ENCODE assay signal across 27 mouse cellular contexts in genomic region chr2:76549316-76549715, GRCm38 (mm10).
DNase-seq lines count a peak whose midpoint lies in the region; ATAC-seq and TF ChIP-seq lines count a peak whose summit lies in the region.
"Had no signal": no experiment of that assay in that cellular context is flagged by ENCODE, and none has a peak within 500 bp of the region (broad histone marks: within the 10 kb centered on the region; RNA-seq: fewer than 3 reads in every experiment).

No protein-coding gene starts in this region.

- no peaks in the 10 kb centered on the region for H3K27me3 ChIP-seq in kidney, embryonic 16.5 days (ENCODE audit: insufficient read depth, low read length)
- H3K27me3 ChIP-seq in CH12.LX (replicated peaks) = no peaks in the 10 kb centered on the region
- H3K27me3 ChIP-seq: embryonic facial prominence, embryonic 12.5 days; embryonic facial prominence, embryonic 15.5 days; heart, embryonic 13.5 days had no signal

- 0 out of 2 replicates have a peak, but pooled peaks cover 5% of the 10 kb centered on the region for H3K4me1 ChIP-seq in kidney, embryonic 16.5 days (ENCODE audit: insufficient read depth, low read length)
- H3K4me1 ChIP-seq in CH12.LX (ENCODE audit: control insufficient read depth in 1 of 2, insufficient read depth in 2 of 2) = no peaks in the 10 kb centered on the region; a peak in 1 of 4 replicates
- H3K4me1 ChIP-seq: embryonic facial prominence, embryonic 12.5 days; embryonic facial prominence, embryonic 15.5 days; heart, embryonic 10.5 days; heart, embryonic 13.5 days had no signal

- dilution Hi-C loops in CH12.LX (cut with MboI; ENCODE audit: extremely low pct_ligation_motif_present, extremely low pct_unique_long_range_greater_than_20kb, low sequenced_read_pairs) = no loop called here

- H3K79me2 ChIP-seq in CH12.LX (replicated peaks; ENCODE audit: control insufficient read depth, extremely low read depth, insufficient read depth, poor library complexity, severe bottlenecking) = no peaks in the 10 kb centered on the region

- no peaks in the 10 kb centered on the region for H3K9me3 ChIP-seq in kidney, embryonic 16.5 days (ENCODE audit: low read length)
- no peaks in the 10 kb centered on the region for H3K9me3 ChIP-seq in CH12.LX (replicated peaks; ENCODE audit: low read length)
- H3K9me3 ChIP-seq: embryonic facial prominence, embryonic 12.5 days; embryonic facial prominence, embryonic 15.5 days; heart, embryonic 10.5 days; heart, embryonic 13.5 days had no signal

- no peak overlapping the region for H3K9ac ChIP-seq in kidney, embryonic 16.5 days (replicated peaks; ENCODE audit: low read length)
- H3K9ac ChIP-seq in CH12.LX (ENCODE audit: insufficient read depth, low read depth) = no peak overlapping the region
- H3K9ac ChIP-seq: embryonic facial prominence, embryonic 12.5 days; embryonic facial prominence, embryonic 15.5 days; forebrain, postnatal 0 days; heart, embryonic 13.5 days; hindbrain, embryonic 14.5 days had no signal

- H3K36me3 ChIP-seq in kidney, embryonic 16.5 days (ENCODE audit: insufficient read depth, low read length) = no peaks in the 10 kb centered on the region
- H3K36me3 ChIP-seq in CH12.LX (replicated peaks in 1 of 2; ENCODE audit: control insufficient read depth in 1 of 2, insufficient read depth in 1 of 2, low read length in 1 of 2) = no peaks in the 10 kb centered on the region
- H3K36me3 ChIP-seq: embryonic facial prominence, embryonic 12.5 days; embryonic facial prominence, embryonic 15.5 days; heart, embryonic 10.5 days; heart, embryonic 13.5 days had no signal

- no peak overlapping the region for H3K27ac ChIP-seq in kidney, embryonic 16.5 days (ENCODE audit: low read length)
- no peak overlapping the region for H3K27ac ChIP-seq in CH12.LX (ENCODE audit: insufficient read depth, low read depth)
- H3K27ac ChIP-seq: embryonic facial prominence, embryonic 12.5 days; embryonic facial prominence, embryonic 15.5 days; gastrocnemius, adult 2 months; heart, embryonic 10.5 days; heart, embryonic 13.5 days; hindbrain, embryonic 14.5 days; hindbrain, postnatal 0 days had no signal

- no peak overlapping the region for H3K4me3 ChIP-seq in kidney, embryonic 16.5 days (ENCODE audit: low read length)
- H3K4me3 ChIP-seq in CH12.LX (replicated peaks in 1 of 3; ENCODE audit: low read depth in 2 of 3, low read length in 2 of 3, poor library complexity in 1 of 3) = peak overlapping the region in 1 of 3 experiments; percentile 20
- H3K4me3 ChIP-seq: embryonic facial prominence, embryonic 12.5 days; embryonic facial prominence, embryonic 15.5 days; gastrocnemius, adult 2 months; heart, embryonic 10.5 days; heart, embryonic 13.5 days had no signal

- TF ChIP-seq CTCF in CH12.LX (conservative IDR thresholded peaks at IDR 0.05 in 1 of 2, IDR thresholded peaks at IDR 0.05 in 1 of 2; ENCODE audit: low read depth in 2 of 2, low read length in 2 of 2) = no peak

- no peak for TF ChIP-seq RAD21 in CH12.LX (IDR thresholded peaks at IDR 0.05; ENCODE audit: low read depth, low read length)

- TF ChIP-seq EP300 in CH12.LX (IDR thresholded peaks at IDR 0.05; ENCODE audit: low read length) = no peak

- ATAC-seq in kidney, embryonic 16.5 days (ENCODE audit: low FRiP score, low TSS enrichment) = no peak
- ATAC-seq: activated CD4-positive, CD25-positive, alpha-beta regulatory T cell, adult 4 months; CD4-positive, CD25-positive, alpha-beta regulatory T cell, adult 4 months; forebrain, embryonic 14.5 days; forebrain, postnatal 0 days; hindbrain, postnatal 0 days; inflammation-experienced regulatory T-cells, adult 6 months; intestine, embryonic 16.5 days had no signal

- WGBS in kidney, embryonic 16.5 days = 41% methylated on average over 12 of the region's 12 CpGs

- in situ Hi-C loops in CH12.LX (cut with MboI; ENCODE audit: low pct_ligation_motif_present, low pct_unique_long_range_greater_than_20kb, low sequenced_read_pairs) = no loop called here

- no peak for TF ChIP-seq POLR2A in CH12.LX (IDR thresholded peaks at IDR 0.05; ENCODE audit: low read depth, low read length)

- peak overlapping the region; percentile 27; the same call in 1 of the 2 replicates for H3K4me2 ChIP-seq in kidney, embryonic 16.5 days (replicated peaks; ENCODE audit: low read depth, low read length)
- peak overlapping the region; percentile 82 for H3K4me2 ChIP-seq in CH12.LX (ENCODE audit: insufficient read depth, low read depth, poor library complexity, severe bottlenecking)
- H3K4me2 ChIP-seq: embryonic facial prominence, embryonic 12.5 days; embryonic facial prominence, embryonic 15.5 days; heart, embryonic 13.5 days; hindbrain, embryonic 14.5 days had no signal

- peak; percentile 61 for DNase-seq in heart, adult 11 months
- no peak for DNase-seq in heart, adult 9 months (ENCODE audit: low spot score in 2 of 2)
- no peak for DNase-seq in kidney, adult 8-10 months
- DNase-seq in CH12.LX (ENCODE audit: extremely low read depth) = no peak
- peak; percentile 17 for DNase-seq in embryo, embryonic 10.5 days (ENCODE audit: low spot score)
- DNase-seq in layer of hippocampus, postnatal 25 days (ENCODE audit: extremely low spot score in 1 of 2, low spot score in 1 of 2) = no peak
- DNase-seq: cerebellum, adult 18-20 months; cerebellum, adult 9-10 months; cerebellum, postnatal 25 days; forebrain, postnatal 0 days; gastrocnemius, adult 2 months; gastrocnemius, postnatal 14 days; heart, adult 18-20 months; heart, postnatal 14 days; heart, postnatal 4 days had no signal

TF ChIP-seq in CH12.LX, 34 proteins besides CTCF, POLR2A, EP300 and RAD21:
- TF ChIP-seq JUN (IDR thresholded peaks at IDR 0.05; ENCODE audit: insufficient read depth, low read depth, low read length) (no peak), ETS1 (conservative IDR thresholded peaks at IDR 0.05; ENCODE audit: low read depth, low read length) (no peak), JUND (conservative IDR thresholded peaks at IDR 0.05; ENCODE audit: low read depth, low read length) (no peak), ZKSCAN1 (IDR thresholded peaks at IDR 0.05; ENCODE audit: borderline replicate concordance, low read depth, low read length) (no peak), HCFC1 (IDR thresholded peaks at IDR 0.05; ENCODE audit: low read depth, low read length) (no peak)
TF ChIP-seq in CH12.LX: peak in this region for 0.

Comparison
In these comparisons a context has a peak if more than half of its experiments do, and no peak if none do; other contexts are left out.
1. DNase-seq: peak in heart, adult 11 months (single experiment) and embryo, embryonic 10.5 days (single experiment); none in heart, adult 9 months (0 of 2), kidney, adult 8-10 months (0 of 2), CH12.LX (single experiment) and layer of hippocampus, postnatal 25 days (0 of 2).